Mouse (Mus musculus) neural tube, embryonic 14.5 days (tissue): ENCODE results near the gene Frem1. TPM values are rescaled to one million over a fixed set of nuclear protein-coding genes. Genes with fewer than 3 reads are reported as not detected.

Experiments used
- ATAC-seq: fragments of 200-750 bp; cut with Nextera tagmentation; 2 replicates; pipeline ENCODE4 v1.8.0; 2017; ENCODE audit warnings: low read depth, mild to moderate bottlenecking, moderate TSS enrichment, moderate library complexity
- H3K27ac ChIP-seq: fragments of 300-500 bp; sonication (generic); 2 replicates; pipeline ENCODE4 v1.5.1; 2014; ENCODE audit warnings: low read depth, mild to moderate bottlenecking, control low read depth, low read length, moderate library complexity, mixed read lengths
- H3K27me3 ChIP-seq: fragments of 300-500 bp; sonication (generic); 2 replicates; pipeline ENCODE4 v1.6.1; 2014; ENCODE audit warnings: low read length; ENCODE audit not compliant: control insufficient read depth, insufficient read depth
- H3K36me3 ChIP-seq: fragments of 300-500 bp; sonication (generic); 2 replicates; pipeline ENCODE4 v1.6.1; 2014; ENCODE audit warnings: low read length, mixed read lengths; ENCODE audit not compliant: control insufficient read depth, insufficient read depth
- H3K4me1 ChIP-seq: fragments of 300-500 bp; sonication (generic); 2 replicates; pipeline ENCODE4 v1.6.1; 2014; ENCODE audit warnings: low read length; ENCODE audit not compliant: control insufficient read depth, insufficient read depth
- H3K4me2 ChIP-seq: fragments of 300-500 bp; sonication (generic); 2 replicates; pipeline ENCODE4 v1.6.1; 2014; ENCODE audit warnings: mild to moderate bottlenecking, low read depth, low read length, control low read depth
- H3K4me3 ChIP-seq: fragments of 300-500 bp; sonication (generic); 2 replicates; pipeline ENCODE4 v1.5.1; 2014; ENCODE audit warnings: low read depth, low read length, control low read depth, mixed read lengths
- H3K9ac ChIP-seq: fragments of 300-500 bp; sonication (generic); replicated peaks from 2 replicates; pipeline ENCODE4 v1.6.1; 2014; ENCODE audit warnings: low read depth, mild to moderate bottlenecking, control low read depth, low read length, mixed read lengths
- H3K9me3 ChIP-seq: fragments of 300-500 bp; sonication (generic); 2 replicates; pipeline ENCODE4 v1.6.1; 2016; ENCODE audit warnings: low read length; ENCODE audit not compliant: control insufficient read depth
- WGBS: fragments of 180-500 bp; shearing (Covaris S2); extraction: QIAGEN DNeasy Blood & Tissue Kit; methylation state at CpG from one replicate; pipeline ENCODE4 v1.1.7; 2014; 5-methylcytosine and 5-hydroxymethylcytosine counted together
- polyA plus RNA-seq: library from polyadenylated mRNA; unstranded; fragments of >200 nt; fragmentation: Nextera tagmentation; extraction: Ambion mirVana; gene quantifications from 2 replicates; pipeline ENCODE4 v1.2.1, GENCODE M21; 2014

Frem1 gene
- polyA plus RNA-seq, 1 experiment from 2014 or later = 2.9 TPM

DNA sequence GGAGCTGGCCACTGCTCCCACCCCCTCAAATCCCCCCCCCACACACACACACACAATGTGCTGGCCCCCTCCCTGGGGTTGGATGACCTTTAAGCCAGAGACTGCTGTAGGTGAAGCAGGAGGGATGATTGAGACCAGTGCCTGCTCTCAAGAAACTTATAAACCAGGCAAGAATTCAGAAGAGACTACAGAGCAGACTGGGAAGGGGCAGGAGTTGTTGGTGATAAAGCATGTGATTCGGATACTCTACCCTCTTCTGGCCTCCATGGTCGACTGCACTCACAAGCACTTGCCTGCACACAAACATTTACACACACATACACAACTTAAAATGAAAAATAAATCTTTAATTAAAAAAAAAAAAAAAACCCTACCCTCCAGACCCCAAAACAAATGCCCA, 6.0 kb upstream of the Frem1 start:
- Histone ChIP-seq H3K9me3 (no peaks in the 10 kb centered on the region), H3K27ac (no peak overlapping the region), H3K36me3 (no peaks in the 10 kb centered on the region), H3K4me2 (no peak overlapping the region), H3K4me1 (no peaks in the 10 kb centered on the region), H3K4me3 (no peak overlapping the region), H3K9ac (no peak overlapping the region), H3K27me3 (no peaks in the 10 kb centered on the region)
- 41% methylated on average over 2 of the region's 2 CpGs for WGBS
- ATAC-seq = no peak

DNA sequence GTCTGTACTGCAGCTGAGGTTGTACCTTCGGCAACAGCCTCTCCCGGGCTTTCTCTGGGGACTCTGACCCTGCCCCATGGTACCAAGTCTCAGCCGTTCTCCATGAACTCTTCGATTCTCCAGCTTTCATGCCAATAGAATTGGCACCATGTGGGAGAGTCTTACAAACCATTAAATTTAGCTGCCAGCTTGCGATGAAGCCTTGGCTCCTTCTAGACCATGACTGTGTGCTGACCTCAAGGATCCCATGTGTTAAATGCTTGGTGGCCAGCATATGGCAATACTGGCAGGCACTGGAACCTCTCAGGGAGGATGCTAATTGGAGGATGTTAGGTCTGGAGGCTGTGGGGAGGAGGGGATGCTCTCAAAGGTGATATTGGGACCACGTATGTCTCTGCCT, 4.4 kb upstream of the Frem1 start:
- Histone ChIP-seq H3K27me3 (no peaks in the 10 kb centered on the region), H3K4me3 (no peak overlapping the region), H3K9me3 (no peaks in the 10 kb centered on the region), H3K27ac (no peak overlapping the region), H3K4me1 (no peaks in the 10 kb centered on the region; the same call in 1 of the 2 replicates), H3K9ac (no peak overlapping the region), H3K4me2 (no peak overlapping the region), H3K36me3 (no peaks in the 10 kb centered on the region)
- 94% methylated on average over 6 of the region's 6 CpGs for WGBS
- ATAC-seq = no peak

DNA sequence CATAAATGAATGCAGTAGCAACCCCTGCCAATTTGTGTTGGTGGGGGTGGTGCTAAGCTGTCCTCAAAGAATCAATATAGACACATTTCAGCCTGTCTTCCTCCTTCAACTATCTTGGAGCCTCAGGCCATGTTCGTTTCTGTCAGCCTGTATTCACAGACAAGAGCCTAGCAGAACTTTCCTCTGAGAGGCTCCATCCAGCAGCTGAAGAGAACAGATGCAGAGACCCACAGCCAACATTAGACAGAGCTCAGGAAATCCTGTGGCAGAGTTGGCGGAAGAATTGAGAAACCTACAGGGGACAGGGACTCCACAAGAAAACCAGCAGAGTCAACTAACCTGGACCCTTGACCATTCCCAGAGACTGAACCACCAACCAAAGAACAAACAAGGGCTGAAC, 3.3 kb upstream of the Frem1 start:
- Histone ChIP-seq H3K27ac (no peak overlapping the region), H3K4me3 (no peak overlapping the region), H3K27me3 (no peaks in the 10 kb centered on the region), H3K9me3 (no peaks in the 10 kb centered on the region), H3K36me3 (no peaks in the 10 kb centered on the region), H3K4me2 (no peak overlapping the region), H3K4me1 (no peaks in the 10 kb centered on the region; the same call in 1 of the 2 replicates), H3K9ac (no peak overlapping the region)
- WGBS = 78% methylated on average over 2 of the region's 2 CpGs
- no peak for ATAC-seq

DNA sequence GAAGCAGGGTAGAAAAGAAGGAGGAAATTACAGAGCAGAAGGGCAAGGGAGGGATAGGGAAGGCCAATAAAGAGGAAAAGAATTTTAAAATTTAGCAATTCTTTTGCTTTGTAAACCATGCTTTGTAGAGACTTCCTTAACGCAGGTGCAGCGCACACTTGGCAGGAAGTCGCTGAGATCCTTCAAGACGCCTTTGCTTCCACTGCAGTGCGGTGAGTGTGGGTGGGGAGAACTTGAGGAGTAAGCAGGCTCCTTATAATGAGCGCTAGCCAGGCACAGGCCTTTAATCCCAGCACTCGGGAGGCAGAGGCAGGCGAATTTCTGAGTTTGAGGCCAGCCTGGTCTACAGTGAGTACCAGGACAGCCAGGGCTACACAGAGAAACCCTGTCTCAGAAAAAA, 1.1 kb upstream of the Frem1 start:
- Histone ChIP-seq H3K4me2 (no peak overlapping the region), H3K27ac (no peak overlapping the region), H3K36me3 (no peaks in the 10 kb centered on the region), H3K4me3 (no peak overlapping the region), H3K27me3 (no peaks in the 10 kb centered on the region), H3K4me1 (no peaks in the 10 kb centered on the region; the same call in 1 of the 2 replicates), H3K9ac (no peak overlapping the region), H3K9me3 (no peaks in the 10 kb centered on the region)
- WGBS = 87% methylated on average over 8 of the region's 8 CpGs
- ATAC-seq = no peak

DNA sequence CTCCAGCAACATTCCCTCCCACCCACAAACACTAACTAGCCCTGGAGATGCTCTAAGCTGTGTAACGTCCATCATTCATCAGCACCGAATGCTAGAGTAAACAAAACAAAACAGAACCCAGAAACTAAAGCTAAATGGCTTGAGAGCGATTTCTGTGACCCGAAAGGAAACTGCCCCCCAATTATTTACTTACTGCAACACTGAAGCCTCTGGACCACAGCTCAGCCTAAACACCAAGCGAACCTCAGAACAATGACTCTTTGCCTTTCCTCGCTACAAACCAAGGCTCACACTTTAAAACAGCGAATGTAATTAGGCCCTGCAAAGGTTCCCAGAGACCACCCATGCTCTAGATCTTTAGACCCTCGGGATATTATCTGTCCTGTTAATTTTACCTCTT, 963 bp downstream of the Frem1 start:
- no peaks in the 10 kb centered on the region for H3K27me3 ChIP-seq
- H3K4me2 ChIP-seq = peak overlapping the region; percentile 51
- no peaks in the 10 kb centered on the region for H3K9me3 ChIP-seq
- ATAC-seq = no peak
- no peak overlapping the region for H3K9ac ChIP-seq
- 7% methylated on average over 8 of the region's 8 CpGs for WGBS
- no peaks in the 10 kb centered on the region; the same call in 1 of the 2 replicates for H3K4me1 ChIP-seq
- peak overlapping the region; percentile 21 for H3K4me3 ChIP-seq
- H3K36me3 ChIP-seq = no peaks in the 10 kb centered on the region
- H3K27ac ChIP-seq = no peak overlapping the region

DNA sequence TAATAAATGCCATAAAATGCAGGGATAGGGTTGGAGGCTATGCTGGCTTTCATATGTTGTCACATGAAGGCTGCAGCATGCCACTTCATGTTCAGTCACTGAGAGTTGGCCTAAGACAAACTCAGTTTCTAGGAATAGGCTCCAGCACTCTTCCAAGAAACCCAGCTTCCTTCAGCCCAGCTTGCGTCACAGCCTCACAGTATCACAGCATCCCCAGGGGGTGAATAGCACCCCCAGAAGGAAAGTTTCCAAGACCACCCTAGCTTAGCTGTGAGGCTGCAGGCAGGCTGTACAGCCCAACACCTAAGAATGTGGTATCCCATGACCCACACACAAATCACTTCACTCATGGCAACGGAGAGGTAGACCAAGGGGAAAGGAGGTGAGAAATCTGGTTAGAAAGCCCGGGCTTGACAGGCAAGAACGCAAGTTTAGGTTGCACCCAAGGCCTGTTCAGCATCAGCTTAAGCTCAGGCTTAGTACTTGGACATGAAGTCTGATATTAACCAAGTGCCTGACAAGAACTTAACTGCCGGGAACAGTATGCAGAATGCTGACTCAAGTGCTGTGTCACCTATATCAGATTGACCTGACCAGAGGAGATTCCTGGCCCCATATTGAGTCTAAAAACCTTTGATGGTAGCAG, 1.9 kb downstream of the Frem1 start:
- no peak overlapping the region for H3K4me3 ChIP-seq
- H3K4me1 ChIP-seq = peaks cover 3% of the 10 kb centered on the region; the same call in 1 of the 2 replicates
- no peaks in the 10 kb centered on the region for H3K36me3 ChIP-seq
- no peak overlapping the region for H3K9ac ChIP-seq
- H3K4me2 ChIP-seq = peak overlapping the region; percentile 9; the same call in 1 of the 2 replicates
- H3K27ac ChIP-seq = no peak overlapping the region
- no peak for ATAC-seq
- WGBS = 71% methylated on average over 5 of the region's 5 CpGs
- no peaks in the 10 kb centered on the region for H3K27me3 ChIP-seq
- H3K9me3 ChIP-seq = no peaks in the 10 kb centered on the region

DNA sequence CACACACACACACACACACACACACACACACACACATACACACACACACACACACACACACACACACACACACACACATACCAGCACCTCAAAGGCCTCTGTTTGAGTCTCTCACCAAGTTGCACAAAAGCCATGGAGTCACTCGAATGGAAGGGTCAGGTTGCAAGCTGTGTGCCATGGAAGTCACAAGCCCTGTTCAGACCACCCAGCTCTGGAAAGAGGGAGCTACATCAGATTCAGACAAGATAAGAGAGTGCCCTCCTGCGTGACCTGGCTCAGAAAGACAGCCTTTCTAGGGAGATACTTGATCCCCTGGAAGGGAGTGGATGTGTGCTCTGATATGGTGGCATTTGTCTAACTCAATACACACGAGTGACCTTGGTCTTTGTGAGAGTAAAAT, 2.9 kb downstream of the Frem1 start:
- ATAC-seq = no peak
- no peaks in the 10 kb centered on the region for H3K27me3 ChIP-seq
- H3K4me2 ChIP-seq = no peak overlapping the region
- no peaks in the 10 kb centered on the region for H3K36me3 ChIP-seq
- peaks cover 3% of the 10 kb centered on the region; the same call in 1 of the 2 replicates for H3K4me1 ChIP-seq
- H3K9ac ChIP-seq = no peak overlapping the region
- 30% methylated on average over 3 of the region's 3 CpGs for WGBS
- H3K9me3 ChIP-seq = no peaks in the 10 kb centered on the region
- H3K27ac ChIP-seq = no peak overlapping the region
- H3K4me3 ChIP-seq = no peak overlapping the region

DNA sequence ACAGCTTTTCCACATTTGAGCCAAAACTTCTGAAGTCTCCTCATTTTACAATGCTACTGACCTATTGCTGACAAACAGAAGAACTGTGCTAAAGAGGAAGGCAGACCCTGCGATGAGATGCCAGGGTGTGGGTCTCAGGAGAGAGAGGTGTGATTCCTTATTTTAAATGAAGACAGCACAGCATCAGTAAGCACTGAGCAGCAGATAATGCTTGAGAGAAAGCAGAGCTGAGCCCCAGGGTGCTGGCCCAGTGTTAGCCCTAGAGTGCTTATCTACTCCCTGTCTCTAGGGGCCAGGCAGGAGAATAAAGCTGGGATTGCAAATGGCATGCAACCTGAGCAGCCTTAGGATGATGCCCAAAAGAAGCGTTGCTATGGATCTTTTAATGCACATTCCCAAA, 3.6 kb downstream of the Frem1 start:
- Histone ChIP-seq H3K9me3 (no peaks in the 10 kb centered on the region), H3K4me2 (no peak overlapping the region), H3K36me3 (no peaks in the 10 kb centered on the region), H3K27me3 (no peaks in the 10 kb centered on the region), H3K4me1 (peaks cover 3% of the 10 kb centered on the region; the same call in 1 of the 2 replicates), H3K27ac (no peak overlapping the region), H3K4me3 (no peak overlapping the region), H3K9ac (no peak overlapping the region)
- 46% methylated on average over 2 of the region's 2 CpGs for WGBS
- ATAC-seq = no peak

DNA sequence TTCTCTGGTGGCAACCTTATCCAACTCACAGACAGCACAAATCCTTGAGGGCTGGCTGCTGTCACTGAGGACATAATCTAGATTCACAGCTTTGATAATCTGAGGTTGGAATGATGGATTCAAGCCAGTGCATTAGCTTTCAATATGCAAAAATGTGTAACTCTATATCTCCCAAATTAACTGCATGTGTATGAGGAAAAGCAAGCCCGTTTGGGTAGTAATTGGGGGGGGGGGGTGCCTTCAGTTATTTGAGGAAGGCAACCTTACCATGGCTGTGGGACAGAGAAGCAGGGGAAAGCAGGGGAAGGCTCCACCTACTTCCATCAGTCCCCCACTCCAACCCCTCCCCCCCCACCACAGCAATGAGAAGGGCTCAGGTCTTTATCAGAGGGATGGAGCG, 5.3 kb downstream of the Frem1 start:
- 55% methylated on average over 2 of the region's 2 CpGs for WGBS
- no peak overlapping the region for H3K4me3 ChIP-seq
- ATAC-seq = no peak
- no peak overlapping the region for H3K9ac ChIP-seq
- peaks cover 3% of the 10 kb centered on the region; the same call in 1 of the 2 replicates for H3K4me1 ChIP-seq
- no peaks in the 10 kb centered on the region for H3K27me3 ChIP-seq
- no peak overlapping the region for H3K27ac ChIP-seq
- H3K36me3 ChIP-seq = no peaks in the 10 kb centered on the region
- no peaks in the 10 kb centered on the region for H3K9me3 ChIP-seq
- H3K4me2 ChIP-seq = no peak overlapping the region
